Mouse (Mus musculus): ENCODE results near the gene Krtap5-3.

- TF ChIP-seq EP300 (IDR thresholded peaks at IDR 0.05; ENCODE audit: low read depth) = no peak
- TF ChIP-seq CTCF (IDR thresholded peaks at IDR 0.05; ENCODE audit: low read depth) = no peak
These were observed at the start of gene Krtap5-3 for GRCm38 (mm10) chr7:142201064-142201463.
